Mouse (Mus musculus) kidney, embryonic 14.5 days (tissue): ENCODE data around the gene Chrdl2. TPM values are rescaled to one million over a fixed set of nuclear protein-coding genes. Genes with fewer than 3 reads are reported as not detected.

Source experiments
- ATAC-seq: fragments of 200-750 bp; cut with Nextera tagmentation; 2 replicates; pipeline ENCODE4 v1.8.0; 2017; ENCODE audit warnings: moderate number of reproducible peaks, mild to moderate bottlenecking, moderate TSS enrichment, moderate library complexity; ENCODE audit not compliant: low FRiP score, low TSS enrichment
- H3K27ac ChIP-seq: fragments of 300-500 bp; sonication (generic); 2 replicates; pipeline ENCODE4 v1.5.1; 2014; ENCODE audit warnings: low read depth, mild to moderate bottlenecking, low read length, moderate library complexity, mixed read lengths
- H3K27me3 ChIP-seq: fragments of 300-500 bp; sonication (generic); 2 replicates; pipeline ENCODE4 v1.6.1; 2014; ENCODE audit warnings: mild to moderate bottlenecking, low read length; ENCODE audit not compliant: control insufficient read depth, insufficient read depth
- H3K36me3 ChIP-seq: fragments of 300-500 bp; sonication (generic); 2 replicates; pipeline ENCODE4 v1.6.1; 2014; ENCODE audit warnings: low read length, mixed read lengths; ENCODE audit not compliant: control insufficient read depth, insufficient read depth
- H3K4me1 ChIP-seq: fragments of 300-500 bp; sonication (generic); 2 replicates; pipeline ENCODE4 v1.6.1; 2014; ENCODE audit warnings: low read length, mixed read lengths; ENCODE audit not compliant: control insufficient read depth, insufficient read depth
- H3K4me2 ChIP-seq: fragments of 300-500 bp; sonication (generic); replicated peaks from 2 replicates; pipeline ENCODE4 v1.6.1; 2014; ENCODE audit warnings: low read depth, mild to moderate bottlenecking, low read length
- H3K4me3 ChIP-seq: fragments of 300-500 bp; sonication (generic); 2 replicates; pipeline ENCODE4 v1.5.1; 2014; ENCODE audit warnings: mild to moderate bottlenecking, low read length
- H3K9ac ChIP-seq: fragments of 300-500 bp; sonication (generic); 2 replicates; pipeline ENCODE4 v1.6.1; 2014; ENCODE audit warnings: low read depth, mild to moderate bottlenecking, low read length, moderate library complexity
- H3K9me3 ChIP-seq: fragments of 300-500 bp; sonication (generic); 2 replicates; pipeline ENCODE4 v1.6.1; 2016; ENCODE audit warnings: low read length; ENCODE audit not compliant: control insufficient read depth
- WGBS: fragments of 180-500 bp; shearing (Covaris S2); extraction: QIAGEN DNeasy Blood & Tissue Kit; methylation state at CpG from one replicate; pipeline ENCODE4 v1.1.7; 2014; 5-methylcytosine and 5-hydroxymethylcytosine counted together
- polyA plus RNA-seq: library from polyadenylated mRNA; unstranded; fragments of >200 nt; fragmentation: Nextera tagmentation; extraction: Ambion mirVana; gene quantifications from 2 replicates; pipeline ENCODE4 v1.2.1, GENCODE M21; 2014

Gene Chrdl2
- polyA plus RNA-seq, 1 experiment from 2014 or later, result 0.32 TPM

DNA sequence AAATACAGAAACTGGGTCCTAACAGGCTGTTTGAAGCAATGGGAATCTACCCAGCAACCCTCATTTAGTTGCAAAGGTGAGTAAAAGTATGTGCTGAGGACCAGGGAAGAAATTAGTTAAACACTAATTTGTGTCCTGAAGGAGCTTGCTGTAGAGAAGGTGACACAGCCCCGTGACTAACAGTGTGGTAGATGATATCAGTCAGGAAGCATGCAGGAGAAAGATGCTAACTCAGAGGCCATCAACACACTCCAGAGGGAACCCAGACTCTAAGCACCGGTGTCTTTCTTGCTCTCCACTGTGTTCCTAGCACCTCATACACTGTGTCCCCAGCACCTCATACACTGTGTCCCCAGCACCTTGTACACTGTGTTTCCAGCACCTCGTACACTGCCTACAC lies 7.3 kb upstream of the Chrdl2 start:
- H3K27ac ChIP-seq, result no peak overlapping the region
- H3K9me3 ChIP-seq, result no peaks in the 10 kb centered on the region
- no peak overlapping the region for H3K9ac ChIP-seq
- no peak overlapping the region for H3K4me3 ChIP-seq
- no peaks in the 10 kb centered on the region for H3K4me1 ChIP-seq
- H3K4me2 ChIP-seq, result no peak overlapping the region
- WGBS, result 78% methylated on average over 3 of the region's 3 CpGs
- H3K27me3 ChIP-seq, result no peaks in the 10 kb centered on the region
- H3K36me3 ChIP-seq, result no peaks in the 10 kb centered on the region
- ATAC-seq, result no peak

DNA sequence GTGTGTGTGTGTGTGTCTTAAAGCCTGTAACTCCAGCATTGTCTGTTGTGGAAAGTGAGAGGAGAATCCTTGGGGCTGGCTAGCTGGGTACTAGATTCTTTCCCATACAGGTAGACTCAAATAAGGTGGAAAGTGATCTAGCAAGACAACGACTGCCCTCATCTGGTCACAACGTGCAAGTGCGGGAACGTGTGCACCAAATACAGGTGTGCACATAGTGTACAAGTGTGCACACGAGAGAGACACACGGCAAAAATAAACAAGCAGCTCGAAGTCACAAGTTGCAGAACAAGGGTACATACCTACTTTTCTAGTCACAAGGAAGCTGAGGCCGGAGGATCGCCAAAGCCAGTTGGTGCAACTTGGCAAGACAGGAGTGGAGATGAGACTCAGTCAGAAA lies 2.2 kb upstream of the Chrdl2 start:
- H3K4me1 ChIP-seq, result no peaks in the 10 kb centered on the region
- H3K4me2 ChIP-seq, result no peak overlapping the region
- ATAC-seq, result no peak
- H3K27ac ChIP-seq, result no peak overlapping the region
- H3K9ac ChIP-seq, result no peak overlapping the region
- no peaks in the 10 kb centered on the region for H3K36me3 ChIP-seq
- no peak overlapping the region for H3K4me3 ChIP-seq
- H3K9me3 ChIP-seq, result no peaks in the 10 kb centered on the region
- WGBS, result 62% methylated on average over 9 of the region's 9 CpGs
- peaks cover 37% of the 10 kb centered on the region for H3K27me3 ChIP-seq

DNA sequence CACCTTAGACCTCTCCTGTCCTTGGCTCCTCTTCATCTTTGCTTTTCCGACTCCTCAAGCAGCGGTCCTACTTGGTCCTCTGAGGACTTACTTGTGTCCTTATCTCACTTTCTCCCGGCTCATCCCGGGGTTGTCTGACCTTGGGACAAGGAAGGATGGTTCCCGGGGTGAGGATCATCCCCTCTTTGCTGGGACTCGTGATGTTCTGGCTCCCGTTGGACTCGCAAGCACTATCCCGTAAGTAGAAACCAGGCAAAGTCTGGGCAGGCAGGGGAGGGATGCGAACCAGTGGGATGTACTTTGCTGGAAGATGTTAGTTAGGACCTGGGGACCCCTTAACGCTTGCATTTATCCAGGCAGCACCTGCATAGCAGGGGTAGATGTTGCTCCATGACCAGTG lies 439 bp downstream of the Chrdl2 start:
- peak overlapping the region; percentile 90 for H3K4me2 ChIP-seq
- H3K9me3 ChIP-seq, result no peaks in the 10 kb centered on the region
- H3K9ac ChIP-seq, result no peak overlapping the region
- ATAC-seq, result no peak
- H3K27me3 ChIP-seq, result peaks cover 43% of the 10 kb centered on the region
- no peak overlapping the region for H3K27ac ChIP-seq
- no peaks in the 10 kb centered on the region for H3K36me3 ChIP-seq
- H3K4me3 ChIP-seq, result peak overlapping the region; percentile 48; the same call in 1 of the 2 replicates
- H3K4me1 ChIP-seq, result peaks cover 4% of the 10 kb centered on the region; the same call in 1 of the 2 replicates
- 5% methylated on average over 11 of the region's 11 CpGs for WGBS

DNA sequence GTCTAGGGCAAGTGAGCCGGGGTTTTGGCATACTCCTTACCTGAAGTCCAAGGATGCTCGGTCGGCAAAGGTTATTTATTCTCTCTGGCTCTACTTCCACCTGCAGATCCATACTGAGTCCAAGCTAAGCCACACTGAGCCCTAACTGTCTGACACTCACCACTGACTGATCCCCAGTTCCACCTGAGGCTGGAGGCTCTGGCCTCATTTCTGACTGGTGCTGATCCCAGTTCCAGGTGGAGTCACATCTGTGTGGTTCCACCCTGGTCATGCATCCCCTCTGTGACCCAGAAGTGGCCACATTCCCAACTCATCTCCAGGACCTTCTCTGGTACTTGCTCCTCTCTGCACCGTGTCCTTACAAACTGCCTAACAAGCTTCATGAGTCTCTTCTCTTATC lies 2.8 kb downstream of the Chrdl2 start:
- H3K36me3 ChIP-seq, result no peaks in the 10 kb centered on the region
- no peaks in the 10 kb centered on the region for H3K9me3 ChIP-seq
- H3K4me3 ChIP-seq, result no peak overlapping the region
- peaks cover 4% of the 10 kb centered on the region; the same call in 1 of the 2 replicates for H3K4me1 ChIP-seq
- ATAC-seq, result no peak
- no peak overlapping the region for H3K27ac ChIP-seq
- H3K4me2 ChIP-seq, result no peak overlapping the region
- 91% methylated on average over 4 of the region's 4 CpGs for WGBS
- H3K9ac ChIP-seq, result no peak overlapping the region
- peaks cover 43% of the 10 kb centered on the region for H3K27me3 ChIP-seq

DNA sequence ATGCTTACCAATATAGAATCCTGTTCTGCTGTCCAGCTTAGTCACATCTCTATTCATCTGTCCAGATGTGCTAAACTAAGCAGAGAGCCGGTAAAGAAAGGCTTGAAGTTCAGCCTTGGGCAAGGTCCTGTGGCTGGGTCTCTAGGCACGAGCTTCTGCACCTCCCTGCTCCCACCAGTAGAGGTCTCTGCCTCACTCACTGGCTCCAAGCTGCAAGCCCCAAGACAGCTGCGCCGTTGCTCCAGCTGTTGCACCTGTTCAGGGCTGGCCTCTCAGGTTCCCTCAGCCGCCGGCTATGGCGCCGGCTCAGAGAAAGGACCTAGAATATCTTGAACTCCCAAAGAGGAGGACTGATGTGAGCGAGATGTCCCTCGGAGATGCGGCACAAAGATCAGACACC lies 3.7 kb downstream of the Chrdl2 start:
- H3K27ac ChIP-seq, result no peak overlapping the region
- peaks cover 9% of the 10 kb centered on the region; the same call in 1 of the 2 replicates for H3K4me1 ChIP-seq
- ATAC-seq, result peak; percentile 59
- H3K36me3 ChIP-seq, result no peaks in the 10 kb centered on the region
- H3K4me3 ChIP-seq, result no peak overlapping the region
- no peak overlapping the region for H3K4me2 ChIP-seq
- H3K27me3 ChIP-seq, result peaks cover 39% of the 10 kb centered on the region
- no peaks in the 10 kb centered on the region for H3K9me3 ChIP-seq
- H3K9ac ChIP-seq, result no peak overlapping the region
- 15% methylated on average over 11 of the region's 11 CpGs for WGBS

DNA sequence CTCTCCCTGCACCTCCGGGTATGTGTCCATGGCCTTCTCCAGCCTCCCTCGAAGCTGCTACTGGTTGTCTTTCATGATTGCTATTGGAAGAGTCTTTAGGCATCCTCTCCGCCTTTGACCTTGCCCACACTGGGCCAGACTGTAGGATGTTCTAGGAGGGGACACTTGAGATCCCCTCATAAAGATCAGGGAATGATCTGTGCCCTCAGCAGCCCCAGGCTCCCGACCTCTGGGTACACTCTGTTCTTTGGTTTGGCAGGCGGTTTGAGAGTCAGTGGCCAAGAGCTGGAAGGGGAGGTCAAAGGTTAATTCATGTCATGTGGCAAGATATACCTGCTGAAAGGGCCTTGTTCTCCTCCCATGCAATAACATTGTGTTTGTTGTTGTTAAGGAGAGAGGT lies 4.7 kb downstream of the Chrdl2 start:
- H3K27me3 ChIP-seq, result peaks cover 29% of the 10 kb centered on the region
- 26% methylated on average over 5 of the region's 5 CpGs for WGBS
- no peaks in the 10 kb centered on the region for H3K9me3 ChIP-seq
- H3K27ac ChIP-seq, result no peak overlapping the region
- no peaks in the 10 kb centered on the region for H3K36me3 ChIP-seq
- no peak overlapping the region for H3K4me3 ChIP-seq
- no peak overlapping the region for H3K4me2 ChIP-seq
- H3K9ac ChIP-seq, result no peak overlapping the region
- ATAC-seq, result no peak
- H3K4me1 ChIP-seq, result peaks cover 9% of the 10 kb centered on the region; the same call in 1 of the 2 replicates

DNA sequence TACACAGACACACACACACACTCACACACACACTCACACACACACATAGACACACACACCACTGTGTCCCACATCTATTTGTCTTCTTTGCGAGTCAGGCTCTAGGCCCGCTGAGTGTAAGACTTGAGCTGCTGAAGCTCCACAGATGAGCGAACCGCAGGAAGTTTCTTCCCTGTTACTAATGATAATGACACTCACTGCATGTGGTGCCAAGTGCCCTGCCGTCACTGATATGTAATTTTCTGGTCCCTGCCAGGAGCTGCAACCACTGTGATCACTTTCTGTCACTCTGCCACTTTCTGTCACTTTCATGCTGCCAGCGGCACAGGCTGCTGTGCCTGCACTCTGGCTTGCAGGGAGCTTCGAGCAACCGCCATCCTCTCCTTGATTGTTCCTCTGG lies 6.1 kb downstream of the Chrdl2 start:
- Histone ChIP-seq H3K27me3 (peaks cover 16% of the 10 kb centered on the region; the same call in 1 of the 2 replicates), H3K36me3 (no peaks in the 10 kb centered on the region), H3K4me1 (peaks cover 9% of the 10 kb centered on the region; the same call in 1 of the 2 replicates), H3K9me3 (no peaks in the 10 kb centered on the region), H3K9ac (no peak overlapping the region), H3K4me2 (no peak overlapping the region), H3K27ac (no peak overlapping the region), H3K4me3 (no peak overlapping the region)
- ATAC-seq, result no peak
- 42% methylated on average over 8 of the region's 8 CpGs for WGBS

DNA sequence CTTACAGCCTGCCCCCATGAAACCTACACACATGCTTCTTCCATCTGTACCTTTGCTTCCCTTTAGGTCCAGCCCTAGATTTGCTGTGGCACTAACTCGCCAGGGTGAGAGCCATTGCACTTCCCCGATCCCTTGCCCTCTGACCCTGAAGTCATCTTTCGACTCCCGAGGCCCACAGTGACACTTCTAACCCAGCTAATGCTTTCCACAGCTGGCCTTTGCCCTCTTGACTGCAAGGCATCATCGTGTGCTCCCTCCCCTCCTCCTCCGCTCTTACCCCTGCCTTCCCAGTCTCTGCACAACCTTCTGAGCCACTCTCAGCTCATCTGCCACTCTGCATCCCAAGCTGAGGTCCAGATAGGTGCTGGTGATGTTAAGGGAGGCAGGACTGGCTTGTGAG lies 6.5 kb downstream of the Chrdl2 start:
- Histone ChIP-seq H3K36me3 (no peaks in the 10 kb centered on the region), H3K4me3 (no peak overlapping the region), H3K9me3 (no peaks in the 10 kb centered on the region), H3K9ac (no peak overlapping the region), H3K4me1 (peaks cover 9% of the 10 kb centered on the region; the same call in 1 of the 2 replicates), H3K27ac (no peak overlapping the region), H3K4me2 (no peak overlapping the region), H3K27me3 (peaks cover 12% of the 10 kb centered on the region; the same call in 1 of the 2 replicates)
- 20% methylated on average over 6 of the region's 6 CpGs for WGBS
- no peak for ATAC-seq

DNA sequence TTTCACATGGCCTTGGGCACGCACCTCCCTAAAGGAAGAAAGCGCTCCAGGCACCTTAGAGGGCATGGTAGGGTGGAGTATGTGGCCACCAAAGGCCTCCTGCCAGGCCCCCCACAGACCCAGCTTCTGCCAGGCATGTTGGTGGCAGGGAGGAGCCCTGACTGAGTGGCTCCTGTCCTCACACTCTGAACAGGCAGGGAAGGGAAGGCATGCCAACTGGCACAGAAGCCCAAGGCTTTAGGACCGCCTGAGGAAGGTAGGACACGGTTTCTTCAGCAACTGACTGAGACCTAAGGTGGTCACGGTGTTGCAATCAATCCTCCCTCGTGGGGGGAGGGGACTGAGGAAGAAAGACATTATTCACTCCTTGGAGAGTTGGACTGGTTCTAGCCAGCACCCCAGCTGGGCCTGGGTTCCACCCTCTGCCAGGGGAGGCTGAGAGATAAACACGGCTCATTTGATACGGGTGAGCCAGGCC lies 8.2 kb downstream of the Chrdl2 start:
- Histone ChIP-seq H3K4me3 (no peak overlapping the region), H3K27ac (no peak overlapping the region), H3K36me3 (no peaks in the 10 kb centered on the region), H3K4me2 (no peak overlapping the region), H3K9ac (no peak overlapping the region), H3K27me3 (0 out of 2 replicates have a peak, but pooled peaks cover 2% of the 10 kb centered on the region), H3K4me1 (peaks cover 9% of the 10 kb centered on the region; the same call in 1 of the 2 replicates), H3K9me3 (no peaks in the 10 kb centered on the region)
- 43% methylated on average over 8 of the region's 8 CpGs for WGBS
- peak; percentile 36; the same call in 1 of the 2 replicates for ATAC-seq
